Mouse (Mus musculus): ENCODE data around the gene Cebpb. TPM values are rescaled to one million over a fixed set of nuclear protein-coding genes. Genes with fewer than 3 reads are reported as not detected.

Gene Cebpb
- total RNA-seq, 1 experiment from 2014 or later, result 20.1 TPM

- ATAC-seq (replicated peaks in 1 of 2; ENCODE audit: insufficient read depth in 1 of 2, low FRiP score in 2 of 2, low TSS enrichment in 1 of 2, low read depth in 1 of 2, poor library complexity in 2 of 2, severe bottlenecking in 2 of 2), result no peak
These were observed 1.5 kb upstream of the Cebpb start for GRCm38 (mm10) chr2:167687250-167687586.

- ATAC-seq (replicated peaks in 1 of 2; ENCODE audit: insufficient read depth in 1 of 2, low FRiP score in 2 of 2, low TSS enrichment in 1 of 2, low read depth in 1 of 2, poor library complexity in 2 of 2, severe bottlenecking in 2 of 2), result no peak
These were observed 1.0 kb upstream of the Cebpb start for GRCm38 (mm10) chr2:167687651-167688101.

GRCm38 (mm10) chr2:167688126-167688497 lies 603 bp upstream of the Cebpb start:
- ATAC-seq (replicated peaks in 1 of 2; ENCODE audit: insufficient read depth in 1 of 2, low FRiP score in 2 of 2, low TSS enrichment in 1 of 2, low read depth in 1 of 2, poor library complexity in 2 of 2, severe bottlenecking in 2 of 2), result no peak

GRCm38 (mm10) chr2:167689501-167690218 lies 945 bp downstream of the Cebpb start, which contains the start of gene Tmem189:
TSS of gene Tmem189 (minus strand) at chr2:167689822.
- ATAC-seq (replicated peaks in 1 of 2; ENCODE audit: insufficient read depth in 1 of 2, low FRiP score in 2 of 2, low TSS enrichment in 1 of 2, low read depth in 1 of 2, poor library complexity in 2 of 2, severe bottlenecking in 2 of 2), result peak in 1 of 2 experiments; percentile 32; a peak in 2 of 4 replicates

GRCm38 (mm10) chr2:167690219-167690961 lies 1.7 kb downstream of the Cebpb start:
- ATAC-seq (replicated peaks in 1 of 2; ENCODE audit: insufficient read depth in 1 of 2, low FRiP score in 2 of 2, low TSS enrichment in 1 of 2, low read depth in 1 of 2, poor library complexity in 2 of 2, severe bottlenecking in 2 of 2), result no peak

GRCm38 (mm10) chr2:167690962-167691311 lies 2.2 kb downstream of the Cebpb start:
- ATAC-seq (replicated peaks in 1 of 2; ENCODE audit: insufficient read depth in 1 of 2, low FRiP score in 2 of 2, low TSS enrichment in 1 of 2, low read depth in 1 of 2, poor library complexity in 2 of 2, severe bottlenecking in 2 of 2), result no peak

- no peak for ATAC-seq (replicated peaks in 1 of 2; ENCODE audit: insufficient read depth in 1 of 2, low FRiP score in 2 of 2, low TSS enrichment in 1 of 2, low read depth in 1 of 2, poor library complexity in 2 of 2, severe bottlenecking in 2 of 2)
These were observed 2.7 kb downstream of the Cebpb start for GRCm38 (mm10) chr2:167691410-167691809.

- ATAC-seq (replicated peaks in 1 of 2; ENCODE audit: insufficient read depth in 1 of 2, low FRiP score in 2 of 2, low TSS enrichment in 1 of 2, low read depth in 1 of 2, poor library complexity in 2 of 2, severe bottlenecking in 2 of 2), result no peak
These were observed 3.4 kb downstream of the Cebpb start for GRCm38 (mm10) chr2:167691871-167692661.

GRCm38 (mm10) chr2:167692831-167693230 lies 4.1 kb downstream of the Cebpb start:
- no peak for ATAC-seq (replicated peaks in 1 of 2; ENCODE audit: insufficient read depth in 1 of 2, low FRiP score in 2 of 2, low TSS enrichment in 1 of 2, low read depth in 1 of 2, poor library complexity in 2 of 2, severe bottlenecking in 2 of 2)

GRCm38 (mm10) chr2:167693540-167693939 lies 4.8 kb downstream of the Cebpb start:
- no peak for ATAC-seq (replicated peaks in 1 of 2; ENCODE audit: insufficient read depth in 1 of 2, low FRiP score in 2 of 2, low TSS enrichment in 1 of 2, low read depth in 1 of 2, poor library complexity in 2 of 2, severe bottlenecking in 2 of 2)

GRCm38 (mm10) chr2:167694244-167694643 lies 5.5 kb downstream of the Cebpb start:
- ATAC-seq (replicated peaks in 1 of 2; ENCODE audit: insufficient read depth in 1 of 2, low FRiP score in 2 of 2, low TSS enrichment in 1 of 2, low read depth in 1 of 2, poor library complexity in 2 of 2, severe bottlenecking in 2 of 2), result no peak

- no peak for ATAC-seq (replicated peaks in 1 of 2; ENCODE audit: insufficient read depth in 1 of 2, low FRiP score in 2 of 2, low TSS enrichment in 1 of 2, low read depth in 1 of 2, poor library complexity in 2 of 2, severe bottlenecking in 2 of 2)
These were observed 6.2 kb downstream of the Cebpb start for GRCm38 (mm10) chr2:167694963-167695362.

- no peak for ATAC-seq (replicated peaks in 1 of 2; ENCODE audit: insufficient read depth in 1 of 2, low FRiP score in 2 of 2, low TSS enrichment in 1 of 2, low read depth in 1 of 2, poor library complexity in 2 of 2, severe bottlenecking in 2 of 2)
These were observed 6.8 kb downstream of the Cebpb start for GRCm38 (mm10) chr2:167695491-167695890.

- ATAC-seq (replicated peaks in 1 of 2; ENCODE audit: insufficient read depth in 1 of 2, low FRiP score in 2 of 2, low TSS enrichment in 1 of 2, low read depth in 1 of 2, poor library complexity in 2 of 2, severe bottlenecking in 2 of 2), result no peak
These were observed 7.4 kb downstream of the Cebpb start for GRCm38 (mm10) chr2:167696143-167696542.

GRCm38 (mm10) chr2:167697902-167698301 lies 9.2 kb downstream of the Cebpb start:
- peak; percentile 91 to 94 for ATAC-seq (replicated peaks in 1 of 2; ENCODE audit: insufficient read depth in 1 of 2, low FRiP score in 2 of 2, low TSS enrichment in 1 of 2, low read depth in 1 of 2, poor library complexity in 2 of 2, severe bottlenecking in 2 of 2)

- ATAC-seq (replicated peaks in 1 of 2; ENCODE audit: insufficient read depth in 1 of 2, low FRiP score in 2 of 2, low TSS enrichment in 1 of 2, low read depth in 1 of 2, poor library complexity in 2 of 2, severe bottlenecking in 2 of 2), result no peak
These were observed 11.3 kb downstream of the Cebpb start for GRCm38 (mm10) chr2:167700018-167700417.

- 0 out of 4 replicates have a peak, but pooled peaks have one; percentile 24 to 29 for ATAC-seq (replicated peaks in 1 of 2; ENCODE audit: insufficient read depth in 1 of 2, low FRiP score in 2 of 2, low TSS enrichment in 1 of 2, low read depth in 1 of 2, poor library complexity in 2 of 2, severe bottlenecking in 2 of 2)
These were observed 12.8 kb downstream of the Cebpb start for GRCm38 (mm10) chr2:167701472-167701871.

- ATAC-seq (replicated peaks in 1 of 2; ENCODE audit: insufficient read depth in 1 of 2, low FRiP score in 2 of 2, low TSS enrichment in 1 of 2, low read depth in 1 of 2, poor library complexity in 2 of 2, severe bottlenecking in 2 of 2), result no peak
These were observed 13.4 kb downstream of the Cebpb start for GRCm38 (mm10) chr2:167702126-167702525.

All from hematopoietic stem cell, adult 5-6 weeks (primary cell).